Mouse (Mus musculus) erythroid progenitor cell, adult 5-6 weeks (primary cell): ENCODE measurements around the gene Celf2. TPM values are rescaled to one million over a fixed set of nuclear protein-coding genes. Genes with fewer than 3 reads are reported as not detected.

ENCODE experiments used
- ATAC-seq: replicated peaks from 2 replicates; pipeline ENCODE4 v1.8.0; 2016; ENCODE audit warnings: moderate number of reproducible peaks, mild to moderate bottlenecking, moderate TSS enrichment, inconsistent platforms; ENCODE audit not compliant: poor library complexity, low FRiP score, severe bottlenecking
- total RNA-seq, 2 experiments: library from RNA; stranded (forward) in 1 of 2; stranded (reverse) in 1 of 2; fragments of 150-400 nt in 1 of 2; fragments of 186-747, 209-891 nt in 1 of 2; gene quantifications; 2 replicates each; pipeline versions ENCODE4 v1.2.3 to v1.2.4; 2015 to 2017; ENCODE audit warnings: low replicate concordance in 2 of 2

Celf2 gene
- total RNA-seq, 2 experiments from 2014 or later: 12.0 to 24.7 TPM

DNA sequence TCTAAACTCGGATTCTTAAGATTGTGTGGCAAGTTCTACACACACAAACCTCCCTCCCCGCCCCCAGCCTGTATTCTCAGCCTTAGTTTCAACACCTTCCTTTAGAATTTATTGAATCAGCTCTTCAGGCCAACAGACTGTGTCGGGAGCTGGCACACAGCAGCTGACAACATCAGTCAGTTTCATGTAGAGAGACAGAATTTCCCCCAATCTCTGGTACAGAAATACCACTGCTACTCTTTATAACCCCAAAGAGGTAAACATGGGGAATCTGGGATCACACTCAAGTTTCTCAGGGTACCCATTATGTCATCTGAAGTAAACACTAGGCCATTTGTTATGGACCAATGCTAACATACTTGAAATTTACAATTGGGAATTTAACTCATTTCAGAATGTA is 453.4 kb downstream of the Celf2 start:
- no peak for ATAC-seq

DNA sequence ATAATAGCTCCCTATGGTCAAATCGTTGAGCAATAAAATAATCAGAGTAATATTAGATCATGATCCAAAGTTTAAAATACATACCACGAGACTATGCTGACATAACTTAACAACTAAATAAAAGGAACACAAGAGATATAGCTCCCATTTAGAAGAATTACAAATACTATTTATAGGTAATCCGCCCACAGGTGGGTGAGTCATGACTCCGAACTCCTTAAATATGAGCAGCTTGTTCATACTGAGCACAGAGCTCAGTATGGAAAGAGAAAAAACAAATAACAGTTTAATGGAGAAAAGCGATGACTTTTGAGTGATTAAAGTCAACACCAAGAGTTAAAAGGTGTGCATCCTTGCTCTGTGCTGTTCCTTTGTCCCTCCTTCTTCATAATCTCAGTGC is 458.3 kb downstream of the Celf2 start:
- no peak for ATAC-seq

DNA sequence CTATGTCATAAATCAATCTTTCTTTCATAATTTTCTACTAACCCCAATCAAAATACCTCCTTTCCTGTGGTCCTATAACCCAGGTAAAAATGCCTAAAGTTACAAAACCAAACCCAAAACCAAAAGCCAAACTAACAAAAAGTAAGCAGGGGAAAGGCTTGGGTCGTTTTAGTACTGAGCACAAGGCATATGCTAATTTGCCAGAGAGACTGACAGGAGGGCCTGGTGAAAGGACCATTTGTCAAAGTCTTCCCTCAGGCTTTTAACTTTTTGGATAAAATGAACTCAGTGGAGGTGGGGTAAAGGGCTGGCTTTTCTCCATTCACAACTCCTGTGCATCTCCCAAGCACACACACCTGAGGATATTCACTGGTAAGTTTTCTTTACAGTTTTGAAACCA is 463.2 kb downstream of the Celf2 start:
- ATAC-seq: no peak

DNA sequence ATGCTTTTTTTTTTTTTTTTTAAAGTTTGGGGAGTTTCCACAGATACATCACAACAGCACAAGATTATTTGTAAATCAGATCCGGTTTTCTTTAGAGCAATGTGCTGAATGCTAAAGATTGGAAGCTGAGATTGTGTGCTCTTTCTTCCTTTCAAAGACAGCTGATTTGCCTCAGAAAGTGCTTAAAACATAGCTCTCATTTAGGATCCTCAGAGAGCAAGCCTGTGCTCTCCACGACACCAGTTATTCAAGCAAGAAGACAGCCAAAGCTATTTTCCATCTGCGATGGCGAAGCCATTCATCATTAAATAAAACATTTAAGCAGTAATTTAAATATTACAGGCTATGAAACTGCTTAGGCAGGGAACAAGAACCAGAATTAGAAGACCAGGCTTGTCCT is 463.8 kb downstream of the Celf2 start:
- ATAC-seq: no peak

- no peak for ATAC-seq
These were observed 465.4 kb downstream of the Celf2 start for GRCm38 (mm10) chr2:7043770-7044459.

- ATAC-seq: no peak
These were observed 468.4 kb downstream of the Celf2 start for GRCm38 (mm10) chr2:7040940-7041339.

DNA sequence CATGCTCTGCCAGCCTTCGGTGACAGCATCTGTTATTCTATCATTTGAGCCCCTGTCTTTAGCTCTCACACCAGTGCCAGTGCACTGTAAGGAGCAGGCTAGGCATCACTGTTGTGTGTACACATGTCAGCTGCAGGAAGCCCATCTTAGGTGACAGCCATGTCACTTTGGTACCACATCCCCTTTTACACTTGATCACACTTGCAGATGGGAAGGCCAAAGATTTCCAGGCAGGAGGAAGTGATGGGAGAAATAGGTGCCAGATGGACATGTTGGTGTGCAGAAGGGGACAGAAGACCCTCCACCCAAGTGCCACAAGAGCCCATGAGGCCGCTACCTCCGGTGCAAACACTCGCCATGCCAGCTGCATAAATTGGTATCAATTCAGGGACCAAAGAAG is 470.4 kb downstream of the Celf2 start:
- ATAC-seq: no peak

GRCm38 (mm10) chr2:7031389-7031788 is 478.0 kb downstream of the Celf2 start:
- ATAC-seq: no peak

DNA sequence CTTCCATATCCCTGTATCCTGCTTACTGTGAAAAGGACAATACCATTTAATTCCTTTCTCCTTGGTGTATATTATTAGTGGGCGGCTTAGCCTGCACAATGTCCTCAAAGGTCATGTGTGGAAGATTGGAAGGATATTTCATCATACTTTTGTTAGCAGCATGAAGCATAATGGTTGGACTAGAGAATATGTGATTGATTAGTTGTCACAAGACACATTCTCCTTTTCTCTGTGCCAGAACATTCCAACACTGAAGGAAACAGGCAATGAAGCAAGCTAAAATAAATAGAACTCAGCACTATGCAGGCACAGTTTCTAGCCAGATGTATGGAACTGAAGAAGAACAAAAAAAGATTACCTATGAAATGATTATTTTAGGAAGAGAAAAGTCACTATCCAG is 482.6 kb downstream of the Celf2 start:
- no peak for ATAC-seq

DNA sequence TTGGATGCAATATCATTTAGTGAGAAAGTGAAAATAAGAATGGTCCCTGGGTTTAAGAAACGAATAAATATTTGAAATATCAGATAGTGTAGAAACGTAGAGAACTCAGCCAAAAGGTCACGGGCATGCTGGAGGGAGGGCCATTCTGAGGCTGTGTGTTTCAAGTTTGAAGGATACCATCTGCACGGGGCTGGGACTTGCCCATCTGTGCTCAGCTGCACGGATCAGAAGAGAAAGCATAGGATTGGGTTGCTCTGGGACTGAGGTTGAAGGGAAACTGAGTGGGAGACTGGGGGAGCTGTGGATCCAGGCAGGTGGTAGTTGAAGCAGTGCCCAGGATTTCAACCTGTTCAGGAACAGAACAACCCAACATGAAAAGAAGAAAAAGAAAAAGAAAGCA is 483.8 kb downstream of the Celf2 start:
- ATAC-seq: no peak

DNA sequence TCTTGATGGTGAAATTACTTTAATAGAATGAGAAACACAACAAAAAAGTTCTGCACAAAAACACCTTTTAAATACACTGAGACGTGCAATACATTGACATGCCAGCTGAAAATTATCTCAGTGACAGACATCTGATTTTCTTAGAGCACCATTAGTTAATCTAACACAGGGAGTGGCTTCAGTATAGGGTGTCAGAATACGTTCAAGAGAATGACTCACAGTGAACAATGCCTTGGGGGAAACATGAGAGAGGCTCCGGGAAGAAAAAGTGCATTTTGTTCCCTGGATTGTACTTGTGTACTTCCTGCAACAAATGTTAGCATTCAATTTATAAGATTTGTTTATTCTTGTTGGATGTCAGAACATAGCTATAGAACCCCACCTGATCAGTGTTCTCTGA is 487.2 kb downstream of the Celf2 start:
- no peak for ATAC-seq

DNA sequence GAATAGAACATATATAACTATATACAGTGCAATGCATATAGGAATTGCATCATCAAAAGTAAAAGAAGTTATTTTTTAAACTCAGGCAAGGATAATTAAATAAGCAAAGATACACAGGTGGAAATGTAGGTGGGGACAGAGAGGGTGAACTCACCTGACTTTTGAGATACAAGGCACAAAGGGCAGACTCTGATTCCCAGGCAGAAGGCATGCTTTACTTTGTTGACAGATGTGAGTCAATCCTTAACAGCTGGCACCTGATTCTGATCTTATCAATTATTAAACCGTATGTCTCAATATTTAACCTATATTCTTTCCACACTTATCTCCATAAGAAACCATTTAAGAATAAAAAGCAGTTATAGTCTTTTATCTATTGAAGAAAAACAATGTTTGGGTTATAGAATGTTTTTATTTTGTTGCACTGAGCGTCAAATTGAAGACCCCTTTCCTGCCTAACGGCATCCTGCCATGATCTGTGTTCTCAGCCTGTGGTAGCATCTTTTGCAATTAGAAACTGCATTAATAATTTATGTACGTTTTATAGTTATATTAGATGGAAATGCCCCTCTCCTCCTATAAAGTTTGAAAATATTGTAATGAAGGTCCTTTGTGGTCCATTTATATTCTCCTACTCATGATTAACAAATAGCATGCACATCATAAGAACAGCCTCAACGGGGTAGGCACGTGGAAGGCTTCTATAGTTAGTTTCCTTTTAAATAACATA is 491.8 kb downstream of the Celf2 start:
- no peak for ATAC-seq

- ATAC-seq: no peak
These were observed 496.2 kb downstream of the Celf2 start for GRCm38 (mm10) chr2:7013126-7013525.

DNA sequence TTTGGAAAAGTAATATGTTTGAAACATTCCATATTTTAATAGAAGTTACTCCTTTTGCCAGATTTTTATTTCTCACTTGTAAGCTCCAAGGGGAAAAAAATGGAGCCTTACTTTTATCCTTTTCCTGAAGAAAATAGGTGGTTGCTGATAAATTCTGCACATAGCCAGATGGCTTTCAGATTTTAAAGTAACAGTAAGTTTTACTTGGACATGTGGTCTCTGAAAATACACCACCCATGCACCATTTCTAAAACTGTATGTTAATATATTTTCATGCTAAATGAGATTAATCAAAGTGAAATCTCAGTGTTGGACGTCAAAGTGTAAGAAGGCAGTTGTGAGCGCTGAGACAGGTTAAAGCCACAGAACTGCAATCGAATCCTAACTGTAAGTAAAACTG is 502.5 kb downstream of the Celf2 start:
- ATAC-seq: no peak

GRCm38 (mm10) chr2:7001967-7002366 is 507.4 kb downstream of the Celf2 start:
- ATAC-seq: no peak

GRCm38 (mm10) chr2:6991010-6991421 is 518.3 kb downstream of the Celf2 start:
- no peak for ATAC-seq

DNA sequence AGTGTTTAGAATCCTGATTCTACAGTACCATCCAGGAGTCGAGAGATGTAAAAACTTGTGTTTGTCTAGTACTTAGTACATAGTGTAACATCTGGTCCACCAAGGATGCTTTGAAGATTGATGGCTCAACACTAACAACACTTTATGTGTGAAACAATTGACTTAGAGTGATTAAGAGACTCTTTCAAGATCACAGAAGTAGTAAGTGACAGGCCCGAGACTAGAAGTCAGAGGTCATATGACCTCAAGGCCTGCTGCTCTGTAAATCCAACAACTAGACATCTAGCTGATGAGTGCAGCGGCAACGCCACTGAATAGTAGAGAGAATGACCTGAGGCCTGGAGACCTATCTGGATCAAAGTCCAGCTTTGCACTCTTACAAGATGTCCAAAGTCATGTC is 523.7 kb downstream of the Celf2 start:
- ATAC-seq: no peak

GRCm38 (mm10) chr2:6983902-6984301 is 525.5 kb downstream of the Celf2 start:
- ATAC-seq: no peak

DNA sequence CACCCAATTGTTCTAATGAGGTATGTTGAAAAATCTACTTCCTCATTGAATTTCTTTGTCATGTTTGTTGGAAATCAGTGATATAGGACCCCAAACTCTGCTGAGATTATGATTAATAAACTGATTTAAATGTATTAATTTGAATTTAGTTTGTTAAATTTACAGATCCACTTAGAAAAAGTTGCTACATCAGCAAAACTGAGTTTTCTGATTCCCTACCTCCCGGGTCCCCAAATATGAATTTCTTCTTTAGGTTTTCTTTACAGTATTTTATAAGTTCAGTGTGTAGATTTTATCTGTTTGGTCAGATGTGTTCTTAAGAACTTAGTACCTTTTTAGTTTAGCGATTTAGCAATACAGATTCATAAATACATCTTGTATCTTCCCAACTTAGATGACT is 533.1 kb downstream of the Celf2 start:
- no peak for ATAC-seq

GRCm38 (mm10) chr2:6969228-6969627 is 540.1 kb downstream of the Celf2 start:
- no peak for ATAC-seq

- no peak for ATAC-seq
These were observed 544.1 kb downstream of the Celf2 start for GRCm38 (mm10) chr2:6965243-6965642.

DNA sequence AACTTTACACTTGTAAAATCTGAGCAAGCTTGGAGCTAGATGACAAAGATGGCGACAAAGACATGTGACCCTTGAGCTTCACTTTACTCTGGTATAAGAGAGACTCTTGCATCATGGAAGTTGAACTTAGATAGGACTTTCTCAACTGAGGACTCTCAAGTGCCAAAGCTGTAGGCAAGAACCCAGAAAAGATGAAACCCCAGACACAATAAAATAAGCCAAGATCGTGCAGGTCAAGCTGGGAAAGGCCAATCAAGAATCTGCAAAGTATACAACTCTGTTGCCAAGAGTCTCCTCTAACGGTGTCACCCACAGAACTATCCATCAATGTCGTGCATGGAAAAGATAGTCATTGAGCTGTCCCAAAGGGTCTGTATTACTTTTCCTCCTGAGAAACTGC is 558.7 kb downstream of the Celf2 start:
- ATAC-seq: no peak
